Mouse (Mus musculus) heart, adult 2 months (tissue): Measurements from ENCODE around the gene E330009J07Rik. TPM values are rescaled to one million over a fixed set of nuclear protein-coding genes. Genes with fewer than 3 reads are reported as not detected.

Experiments
- DNase-seq, 2 experiments: peaks; one replicate each; pipeline ENCODE4 v3.0.0; 2021
- H3K27ac ChIP-seq: fragments of 200-600 bp; 2 replicates; pipeline ENCODE4 v1.8.1; 2022
- H3K27me3 ChIP-seq: fragments of 200-500 bp; 2 replicates; pipeline ENCODE4 v1.6.1; 2012; ENCODE audit warnings: mild to moderate bottlenecking, low read length, inconsistent platforms, mixed read lengths; ENCODE audit not compliant: control insufficient read depth, insufficient read depth
- H3K36me3 ChIP-seq: fragments of 200-500 bp; 2 replicates; pipeline ENCODE4 v1.6.1; 2012; ENCODE audit warnings: low read length, inconsistent platforms; ENCODE audit not compliant: control insufficient read depth, insufficient read depth
- H3K4me1 ChIP-seq: fragments of 200-500 bp; 2 replicates; pipeline ENCODE4 v1.6.1; 2011; ENCODE audit warnings: low read length; ENCODE audit not compliant: control insufficient read depth, insufficient read depth
- H3K4me3 ChIP-seq: fragments of 200-600 bp; 2 replicates; pipeline ENCODE4 v1.8.1; 2022
- H3K79me2 ChIP-seq: fragments of 200-500 bp; replicated peaks from 2 replicates; pipeline ENCODE4 v1.6.1; 2012; ENCODE audit warnings: mild to moderate bottlenecking, inconsistent platforms, low read length, moderate library complexity, mixed read lengths; ENCODE audit not compliant: control insufficient read depth, insufficient read depth
- H3K9ac ChIP-seq: fragments of 200-500 bp; 2 replicates; pipeline ENCODE4 v1.6.1; 2012; ENCODE audit warnings: low read depth, mild to moderate bottlenecking, control low read depth, inconsistent platforms, low read length, mixed read lengths
- CTCF ChIP-seq: fragments of 200-600 bp; IDR thresholded peaks from 2 replicates; pipeline ENCODE4 v1.8.1; 2022; ENCODE audit warnings: antibody characterized with exemption, mild to moderate bottlenecking, moderate library complexity
- EP300 ChIP-seq: fragments of 200-500 bp; IDR thresholded peaks from 2 replicates; pipeline ENCODE4 v1.6.1; 2011; ENCODE audit warnings: low read depth, low read length, control low read depth; ENCODE audit not compliant: insufficient read depth
- POLR2A ChIP-seq: fragments of 200-500 bp; IDR thresholded peaks from 2 replicates; pipeline ENCODE4 v1.6.1; 2011; ENCODE audit warnings: mild to moderate bottlenecking, low read depth, low read length, control low read depth; ENCODE audit not compliant: insufficient read depth
- WGBS: fragments of 180-500 bp; shearing (Covaris S2); methylation state at CpG from one replicate; pipeline ENCODE4 v1.1.7; 2018; 5-methylcytosine and 5-hydroxymethylcytosine counted together
- intact Hi-C: fragments of 180-260 bp; cut with DNase I; formaldehyde crosslinking; loops from one replicate; pipeline ENCODE4 v1.15.1; 2025
- polyA plus RNA-seq: library from polyadenylated mRNA; depleted of rRNA; stranded (reverse); fragments of >200 nt; gene quantifications from 2 replicates; pipeline ENCODE4 v1.2.3, GENCODE M21; 2012
- total RNA-seq, 2 experiments: library from RNA; stranded (reverse); gene quantifications; 2 replicates each; pipeline ENCODE4 v1.2.3; 2021

Gene E330009J07Rik
- total and polyA plus RNA-seq, 3 experiments: 1.7 to 4.5 (median 2.5) TPM

GRCm38 (mm10) chr6:40439731-40440130, 3.8 kb upstream of the E330009J07Rik start:
- H3K27me3 ChIP-seq: peaks cover 2% of the 10 kb centered on the region; the same call in 1 of the 2 replicates
- WGBS: 25% methylated on average over 12 of the region's 12 CpGs
- H3K9ac ChIP-seq: no peak overlapping the region
- no peak overlapping the region for H3K27ac ChIP-seq
- intact Hi-C loops: no loop called here
- no peak for DNase-seq
- H3K79me2 ChIP-seq: no peaks in the 10 kb centered on the region
- TF ChIP-seq CTCF: no peak
- TF ChIP-seq EP300: no peak
- no peak for TF ChIP-seq POLR2A
- no peaks in the 10 kb centered on the region for H3K4me1 ChIP-seq
- no peaks in the 10 kb centered on the region for H3K36me3 ChIP-seq
- H3K4me3 ChIP-seq: no peak overlapping the region

GRCm38 (mm10) chr6:40438936-40439335, 3.0 kb upstream of the E330009J07Rik start, which contains the start of gene Wee2:
Wee2 (plus strand) TSS chr6:40439088.
- Histone ChIP-seq H3K36me3 (no peaks in the 10 kb centered on the region), H3K79me2 (no peaks in the 10 kb centered on the region), H3K9ac (no peak within 1 kb of the TSS), H3K27me3 (peaks cover 2% of the 10 kb centered on the region; the same call in 1 of the 2 replicates), H3K4me1 (no peaks in the 10 kb centered on the region), H3K4me3 (no peak within 1 kb of the TSS), H3K27ac (no peak within 1 kb of the TSS)
- DNase-seq: no peak
- intact Hi-C loops: no loop called here
- 67% methylated on average over 5 of the region's 5 CpGs for WGBS
- TF ChIP-seq CTCF (no peak), POLR2A (no peak), EP300 (no peak)

GRCm38 (mm10) chr6:40435151-40436046, 536 bp downstream of the E330009J07Rik start:
- Histone ChIP-seq H3K79me2 (no peaks in the 10 kb centered on the region), H3K27ac (peak overlapping the region; percentile 57), H3K27me3 (no peaks in the 10 kb centered on the region; the same call in 1 of the 2 replicates), H3K9ac (peak overlapping the region; percentile 90), H3K4me1 (no peaks in the 10 kb centered on the region), H3K36me3 (no peaks in the 10 kb centered on the region), H3K4me3 (peak overlapping the region; percentile 98)
- no peak for TF ChIP-seq EP300
- TF ChIP-seq POLR2A: no peak
- TF ChIP-seq CTCF: no peak; the same call in 1 of the 2 replicates
- peak; percentile 42 to 52 for DNase-seq
- under 1% methylated on average over 71 of the region's 72 CpGs for WGBS
- intact Hi-C loops: loop anchor here (2.0 kb wide), 1 partner anchor 35 kb away; the partner anchor contains the start of gene Ssbp1

GRCm38 (mm10) chr6:40434697-40435096, 1.2 kb downstream of the E330009J07Rik start:
- TF ChIP-seq POLR2A: no peak
- no peak for TF ChIP-seq EP300
- TF ChIP-seq CTCF: no peak
- intact Hi-C loops: loop anchor here (2.0 kb wide), 1 partner anchor 36 kb away; the partner anchor contains the start of gene Ssbp1
- H3K27me3 ChIP-seq: no peaks in the 10 kb centered on the region
- WGBS: 29% methylated on average over 7 of the region's 7 CpGs
- no peak for DNase-seq
- no peaks in the 10 kb centered on the region for H3K4me1 ChIP-seq
- H3K79me2 ChIP-seq: no peaks in the 10 kb centered on the region
- H3K4me3 ChIP-seq: peak overlapping the region; percentile 98
- H3K9ac ChIP-seq: 0 out of 2 replicates have a peak overlapping the region, but pooled peaks have one; percentile 90
- no peaks in the 10 kb centered on the region for H3K36me3 ChIP-seq
- H3K27ac ChIP-seq: no peak overlapping the region

GRCm38 (mm10) chr6:40432346-40433275, 3.3 kb downstream of the E330009J07Rik start:
- Histone ChIP-seq H3K4me3 (no peak overlapping the region), H3K4me1 (no peaks in the 10 kb centered on the region), H3K9ac (no peak overlapping the region), H3K36me3 (no peaks in the 10 kb centered on the region), H3K79me2 (no peaks in the 10 kb centered on the region; the same call in 1 of the 2 replicates), H3K27me3 (no peaks in the 10 kb centered on the region), H3K27ac (no peak overlapping the region)
- DNase-seq: no peak
- TF ChIP-seq EP300 (no peak), POLR2A (no peak)
- 87% methylated on average over 17 of the region's 17 CpGs for WGBS
- intact Hi-C loops: no loop called here
